24 mouse cellular contexts compared by ENCODE assay signal in the genomic region with DNA sequence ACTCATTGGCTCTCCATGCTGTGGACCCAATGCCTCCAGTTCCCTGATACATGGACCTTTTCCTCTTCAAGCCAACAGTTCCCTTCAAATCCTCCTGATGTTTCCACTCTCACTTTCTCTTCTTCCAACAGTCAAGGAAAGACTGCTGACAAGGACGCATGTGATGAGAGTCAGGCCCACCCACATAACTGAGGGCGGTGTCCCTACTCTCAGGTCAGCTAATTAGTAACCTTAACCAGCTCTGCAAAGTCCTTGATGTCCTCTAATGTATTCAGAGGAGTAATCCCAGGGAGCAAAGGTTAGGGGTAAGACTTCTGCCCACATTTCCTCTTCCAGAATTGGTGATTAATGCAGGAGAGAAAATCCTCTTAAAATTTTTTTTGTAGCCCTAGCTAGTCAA.
DNase-seq lines count a peak whose midpoint lies in the region; ATAC-seq and TF ChIP-seq lines count a peak whose summit lies in the region.
"Had no signal": no experiment of that assay in that cellular context is flagged by ENCODE, and none has a peak within 500 bp of the region (broad histone marks: within the 10 kb centered on the region; RNA-seq: fewer than 3 reads in every experiment).

No protein-coding gene starts in this region.

- 54% methylated on average over 2 of the region's 2 CpGs for WGBS in kidney, embryonic 16.5 days
- WGBS in kidney, postnatal 0 days = 45% methylated on average over 2 of the region's 2 CpGs

- H3K4me2 ChIP-seq in kidney, embryonic 16.5 days (replicated peaks; ENCODE audit: low read depth, low read length) = no peak overlapping the region
- H3K4me2 ChIP-seq in kidney, postnatal 0 days (ENCODE audit: low read length) = no peak overlapping the region
- H3K4me2 ChIP-seq: embryonic facial prominence, embryonic 15.5 days; heart, embryonic 11.5 days; heart, embryonic 15.5 days; hindbrain, embryonic 13.5 days had no signal

- H3K27ac ChIP-seq in kidney, embryonic 16.5 days (ENCODE audit: low read length) = no peak overlapping the region
- H3K27ac ChIP-seq in kidney, postnatal 0 days = no peak overlapping the region
- H3K27ac ChIP-seq: embryonic facial prominence, embryonic 15.5 days; forebrain, embryonic 10.5 days; heart, adult 2 months; heart, embryonic 15.5 days; hindbrain, embryonic 13.5 days had no signal

- no peak overlapping the region for H3K9ac ChIP-seq in kidney, embryonic 16.5 days (replicated peaks; ENCODE audit: low read length)
- H3K9ac ChIP-seq in kidney, postnatal 0 days (ENCODE audit: low read depth, low read length) = no peak overlapping the region
- H3K9ac ChIP-seq: embryonic facial prominence, embryonic 15.5 days; heart, embryonic 15.5 days; hindbrain, embryonic 13.5 days had no signal

- no peaks in the 10 kb centered on the region for H3K27me3 ChIP-seq in kidney, embryonic 16.5 days (ENCODE audit: insufficient read depth, low read length)
- no peaks in the 10 kb centered on the region for H3K27me3 ChIP-seq in kidney, postnatal 0 days (ENCODE audit: insufficient read depth, low read length)
- H3K27me3 ChIP-seq: CH12.LX; embryonic facial prominence, embryonic 15.5 days; Patski had no signal

- H3K4me3 ChIP-seq in kidney, embryonic 16.5 days (ENCODE audit: low read length) = no peak overlapping the region
- no peak overlapping the region for H3K4me3 ChIP-seq in kidney, postnatal 0 days (replicated peaks; ENCODE audit: low read depth, low read length)
- H3K4me3 ChIP-seq: embryonic facial prominence, embryonic 15.5 days; erythroblast, embryonic 14.5 days; forebrain, embryonic 10.5 days; heart, adult 2 months; heart, embryonic 15.5 days; hindbrain, embryonic 13.5 days had no signal

- no peaks in the 10 kb centered on the region for H3K9me3 ChIP-seq in kidney, embryonic 16.5 days (ENCODE audit: low read length)
- H3K9me3 ChIP-seq in kidney, postnatal 0 days (replicated peaks; ENCODE audit: low read length) = no peaks in the 10 kb centered on the region
- H3K9me3 ChIP-seq: embryonic facial prominence, embryonic 15.5 days; forebrain, embryonic 10.5 days; heart, embryonic 15.5 days; hindbrain, embryonic 13.5 days had no signal

- H3K4me1 ChIP-seq in kidney, embryonic 16.5 days (ENCODE audit: insufficient read depth, low read length) = peaks cover 8% of the 10 kb centered on the region
- no peaks in the 10 kb centered on the region for H3K4me1 ChIP-seq in kidney, postnatal 0 days (replicated peaks; ENCODE audit: insufficient read depth, low read length)
- H3K4me1 ChIP-seq: heart, embryonic 15.5 days had no signal

- DNase-seq in kidney, adult 18-20 months = peak; percentile 25
- DNase-seq in kidney, adult 9 months = peak; percentile 75
- peak; percentile 26 for DNase-seq in kidney, postnatal 0 days (ENCODE audit: low spot score)
- DNase-seq in yolk sac, embryonic 10.5 days (ENCODE audit: low spot score) = peak; percentile 31
- no peak for DNase-seq in adrenal gland, adult (ENCODE audit: inconsistent age in 2 of 2, low spot score in 1 of 2)
- DNase-seq: adrenal gland, adult 2 months; adrenal gland, postnatal 25 days; cerebellum, adult 18-20 months; cerebellum, adult 9-11 months; cerebellum, postnatal 36 days; gastrocnemius, postnatal 10 days; heart, adult 2 months; heart, postnatal 14 days had no signal

- ATAC-seq in kidney, embryonic 16.5 days (ENCODE audit: low FRiP score, low TSS enrichment) = no peak
- peak; percentile 63; the same call in 1 of the 2 replicates for ATAC-seq in kidney, postnatal 0 days (replicated peaks; ENCODE audit: low FRiP score, low read depth)
- ATAC-seq: activated CD4-positive, CD25-positive, alpha-beta regulatory T cell, adult 4 months; forebrain, embryonic 14.5 days; Patski had no signal

- TF ChIP-seq CTCF in kidney, postnatal 0 days (IDR thresholded peaks at IDR 0.05; ENCODE audit: low read depth) = no peak

- no peaks in the 10 kb centered on the region for H3K36me3 ChIP-seq in kidney, embryonic 16.5 days (ENCODE audit: insufficient read depth, low read length)
- no peaks in the 10 kb centered on the region for H3K36me3 ChIP-seq in kidney, postnatal 0 days (ENCODE audit: insufficient read depth, low read length)
- H3K36me3 ChIP-seq: embryonic facial prominence, embryonic 15.5 days; forebrain, embryonic 10.5 days; heart, embryonic 15.5 days; hindbrain, embryonic 13.5 days had no signal

Comparison
In these comparisons a context has a peak if more than half of its experiments do, and no peak if none do; other contexts are left out.
1. DNase-seq: peak in kidney, adult 18-20 months (single experiment), kidney, adult 9 months (single experiment), kidney, postnatal 0 days (single experiment) and yolk sac, embryonic 10.5 days (single experiment); none in adrenal gland, adult (0 of 2).